Mouse (Mus musculus) embryonic facial prominence, embryonic 13.5 days (tissue): Measurements from ENCODE around the gene Fbn1. TPM values are rescaled to one million over a fixed set of nuclear protein-coding genes. Genes with fewer than 3 reads are reported as not detected.
A peak's percentile ranks its signal among the peaks of the same experiment; 100 is the strongest.

Experiments used
- ATAC-seq: fragments of 200-750 bp; cut with Nextera tagmentation; 2 replicates; pipeline ENCODE4 v1.8.0; 2017; ENCODE audit warnings: low read depth; ENCODE audit not compliant: insufficient number of reproducible peaks, insufficient read depth, low FRiP score, low TSS enrichment
- H3K27ac ChIP-seq: fragments of 300-500 bp; sonication (generic); 2 replicates; pipeline ENCODE4 v1.5.1; 2015; ENCODE audit warnings: moderate library complexity, mild to moderate bottlenecking, inconsistent platforms
- H3K27me3 ChIP-seq: fragments of 300-500 bp; sonication (generic); 2 replicates; pipeline ENCODE4 v1.6.1; 2015; ENCODE audit warnings: mild to moderate bottlenecking, inconsistent platforms
- H3K36me3 ChIP-seq: fragments of 300-500 bp; sonication (generic); 2 replicates; pipeline ENCODE4 v1.6.1; 2015; ENCODE audit warnings: mild to moderate bottlenecking, inconsistent platforms
- H3K4me1 ChIP-seq: fragments of 300-500 bp; sonication (generic); 2 replicates; pipeline ENCODE4 v1.6.1; 2015; ENCODE audit warnings: inconsistent platforms
- H3K4me2 ChIP-seq: fragments of 300-500 bp; sonication (generic); 2 replicates; pipeline ENCODE4 v1.6.1; 2015; ENCODE audit warnings: moderate library complexity, mild to moderate bottlenecking, inconsistent platforms
- H3K4me3 ChIP-seq: fragments of 300-500 bp; sonication (generic); 2 replicates; pipeline ENCODE4 v1.5.1; 2015; ENCODE audit warnings: mild to moderate bottlenecking, inconsistent platforms
- H3K9ac ChIP-seq: fragments of 300-500 bp; sonication (generic); 2 replicates; pipeline ENCODE4 v1.6.1; 2015; ENCODE audit warnings: mild to moderate bottlenecking, inconsistent platforms
- H3K9me3 ChIP-seq: fragments of 300-500 bp; sonication (generic); 2 replicates; pipeline ENCODE4 v1.6.1; 2016; ENCODE audit warnings: inconsistent platforms
- WGBS: fragments of 180-500 bp; shearing (Covaris S2); methylation state at CpG from one replicate; pipeline ENCODE4 v1.1.7; 2015; ENCODE audit warnings: mixed read lengths; 5-methylcytosine and 5-hydroxymethylcytosine counted together
- polyA plus RNA-seq: library from polyadenylated mRNA; unstranded; fragments of >200 nt; fragmentation: Nextera tagmentation; extraction: Ambion mirVana; gene quantifications from 2 replicates; pipeline ENCODE4 v1.2.1, GENCODE M21; 2015

Gene Fbn1
- polyA plus RNA-seq, 1 experiment from 2014 or later, result 19.3 TPM

DNA sequence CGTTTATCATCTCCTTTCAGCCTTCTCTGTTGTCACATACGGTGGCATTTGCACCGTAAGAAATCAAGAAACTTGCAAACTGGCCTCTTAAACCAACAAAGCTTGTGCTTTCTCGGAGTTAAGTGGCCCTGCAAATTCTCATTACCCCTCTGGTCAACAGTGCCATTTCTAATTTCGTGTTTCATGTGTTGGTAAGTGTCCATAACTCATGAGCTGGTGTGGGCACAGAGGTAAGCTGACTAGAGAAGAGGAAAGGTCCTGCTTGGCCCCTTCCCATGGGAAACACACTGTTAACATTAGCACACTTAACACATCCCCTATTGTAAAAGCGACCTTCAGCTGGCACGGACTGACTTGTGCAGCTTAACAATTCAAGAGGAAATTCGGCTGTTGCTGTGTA, 58.4 kb downstream of the Fbn1 start:
- Histone ChIP-seq H3K4me3 (no peak overlapping the region), H3K4me2 (no peak overlapping the region), H3K9ac (no peak overlapping the region), H3K9me3 (no peaks in the 10 kb centered on the region), H3K27me3 (no peaks in the 10 kb centered on the region), H3K4me1 (peaks cover 31% of the 10 kb centered on the region), H3K27ac (no peak overlapping the region), H3K36me3 (no peaks in the 10 kb centered on the region)
- 57% methylated on average over 8 of the region's 8 CpGs for WGBS
- no peak for ATAC-seq

DNA sequence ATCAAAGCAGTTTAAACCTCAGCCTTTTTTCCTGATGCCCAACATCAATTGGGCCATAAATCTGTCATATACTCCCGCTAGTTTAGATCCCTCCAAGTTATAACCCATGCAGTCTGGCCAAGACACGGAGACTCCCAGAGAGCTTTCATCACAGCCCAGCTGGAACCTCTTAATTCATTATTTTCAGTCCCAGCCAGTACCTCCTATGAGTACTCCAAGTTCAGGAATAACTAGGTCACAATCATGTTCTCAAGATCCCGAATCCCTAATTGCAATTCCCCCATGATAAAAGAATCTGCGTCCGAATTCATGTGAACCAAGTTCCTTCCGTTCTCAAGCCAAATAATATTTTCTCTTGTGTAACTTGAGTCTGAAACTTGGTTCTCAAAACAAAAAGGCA, 58.9 kb downstream of the Fbn1 start:
- Histone ChIP-seq H3K27ac (no peak overlapping the region), H3K4me2 (no peak overlapping the region), H3K4me3 (no peak overlapping the region), H3K9ac (no peak overlapping the region), H3K4me1 (peaks cover 31% of the 10 kb centered on the region), H3K9me3 (no peaks in the 10 kb centered on the region), H3K36me3 (no peaks in the 10 kb centered on the region), H3K27me3 (no peaks in the 10 kb centered on the region)
- no peak for ATAC-seq
- WGBS, result 36% methylated on average over 6 of the region's 6 CpGs

DNA sequence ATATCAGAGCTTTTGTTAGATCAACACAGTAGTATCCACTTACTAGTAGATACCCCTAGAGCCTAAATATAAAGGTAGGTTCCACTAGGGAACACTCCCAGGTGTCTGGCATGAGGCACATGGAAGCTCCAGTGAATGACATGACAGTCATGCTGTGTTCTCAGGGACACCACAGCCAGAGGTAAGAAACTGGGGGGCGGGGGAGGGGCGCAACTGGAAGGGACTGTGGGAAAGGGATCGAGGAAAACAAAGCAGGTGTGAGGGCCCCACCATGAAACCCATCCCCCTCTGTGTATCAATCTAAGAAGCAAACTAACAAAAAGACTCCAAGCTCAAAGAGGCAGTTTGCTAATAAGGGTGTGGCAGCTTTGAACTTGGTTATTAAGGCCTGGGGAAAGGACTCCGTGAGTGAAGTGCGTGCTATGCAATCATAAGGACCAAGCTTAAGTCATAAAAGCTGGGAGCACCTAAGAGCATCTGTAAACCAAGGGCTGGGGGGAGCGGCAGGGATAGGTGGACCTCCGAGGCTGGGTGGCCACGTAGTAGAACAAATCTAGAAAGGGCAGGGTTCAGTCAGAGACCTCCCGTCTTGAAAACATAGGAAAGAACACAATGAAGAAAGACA, 60.4 kb downstream of the Fbn1 start:
- no peaks in the 10 kb centered on the region for H3K9me3 ChIP-seq
- H3K27ac ChIP-seq, result no peak overlapping the region
- no peak overlapping the region for H3K4me2 ChIP-seq
- no peak overlapping the region for H3K4me3 ChIP-seq
- H3K9ac ChIP-seq, result no peak overlapping the region
- WGBS, result 87% methylated on average over 9 of the region's 9 CpGs
- H3K4me1 ChIP-seq, result peaks cover 22% of the 10 kb centered on the region
- no peaks in the 10 kb centered on the region for H3K36me3 ChIP-seq
- no peaks in the 10 kb centered on the region for H3K27me3 ChIP-seq
- no peak for ATAC-seq

DNA sequence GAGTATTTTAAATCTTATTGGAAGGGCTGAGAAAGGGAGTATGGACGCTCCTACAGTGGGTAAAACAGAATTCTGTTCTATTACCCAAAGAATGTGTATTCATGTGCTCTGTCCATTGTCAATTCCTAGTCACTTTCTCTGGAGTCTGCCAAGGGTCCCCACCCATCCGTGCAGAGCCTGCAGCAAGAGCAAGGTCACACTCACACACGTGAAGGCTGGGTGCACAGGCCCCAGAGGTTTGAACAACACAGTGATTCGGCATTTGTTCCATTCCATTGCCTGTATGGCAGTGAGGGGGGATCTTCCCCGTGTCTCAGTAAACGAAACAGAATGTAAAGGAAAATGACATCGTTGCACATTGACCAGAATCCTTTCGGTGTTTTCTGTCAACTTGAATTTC, 69.4 kb downstream of the Fbn1 start:
- H3K36me3 ChIP-seq, result no peaks in the 10 kb centered on the region
- no peak overlapping the region for H3K9ac ChIP-seq
- no peak for ATAC-seq
- H3K27ac ChIP-seq, result no peak overlapping the region
- no peaks in the 10 kb centered on the region for H3K9me3 ChIP-seq
- H3K4me1 ChIP-seq, result peaks cover 14% of the 10 kb centered on the region
- no peak overlapping the region for H3K4me2 ChIP-seq
- no peaks in the 10 kb centered on the region for H3K27me3 ChIP-seq
- WGBS, result 71% methylated on average over 8 of the region's 8 CpGs
- H3K4me3 ChIP-seq, result no peak overlapping the region

DNA sequence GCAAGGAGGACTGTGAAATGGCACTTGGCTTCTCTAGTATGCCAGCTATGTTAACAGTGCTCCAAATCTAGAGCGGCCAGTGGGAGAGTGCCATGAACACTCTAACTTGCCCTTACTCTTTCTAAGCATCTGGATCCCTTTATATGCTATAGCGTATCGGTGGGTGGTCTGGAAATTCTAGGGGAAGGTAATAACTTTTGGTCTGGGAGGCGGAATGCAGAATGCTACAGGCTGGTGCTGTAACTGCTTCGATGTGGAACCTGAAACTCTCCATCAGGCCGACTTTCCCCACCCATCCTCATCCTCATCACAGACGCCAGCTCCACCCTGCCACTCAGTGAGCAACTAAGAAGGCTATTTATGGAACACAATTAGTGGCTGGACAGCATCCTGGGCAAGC, 71.6 kb downstream of the Fbn1 start:
- Histone ChIP-seq H3K4me3 (no peak overlapping the region), H3K4me2 (no peak overlapping the region), H3K4me1 (peaks cover 24% of the 10 kb centered on the region), H3K27me3 (no peaks in the 10 kb centered on the region), H3K36me3 (no peaks in the 10 kb centered on the region), H3K9ac (no peak overlapping the region), H3K9me3 (no peaks in the 10 kb centered on the region), H3K27ac (0 out of 2 replicates have a peak overlapping the region, but pooled peaks have one; percentile 11)
- WGBS, result 21% methylated on average over 7 of the region's 7 CpGs
- ATAC-seq, result no peak

DNA sequence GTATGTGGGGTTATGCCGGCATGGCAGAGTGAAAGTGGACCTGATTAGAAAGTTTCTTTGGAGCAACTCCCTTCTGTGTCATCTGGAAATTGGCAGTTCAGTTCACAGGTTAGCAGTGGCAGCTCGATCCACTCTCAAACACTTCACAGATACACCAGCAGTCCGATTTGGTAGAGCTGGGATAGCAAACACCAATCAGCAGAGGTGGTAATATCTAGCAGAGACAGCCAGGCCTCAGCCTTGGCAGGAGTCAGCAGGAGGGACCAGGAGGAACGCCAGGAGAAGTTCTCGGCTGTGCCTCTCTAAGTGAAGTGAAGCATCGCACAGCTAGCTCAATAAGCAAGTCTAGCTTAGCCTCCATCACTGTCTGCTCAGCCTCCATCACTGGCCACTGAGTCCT, 74.3 kb downstream of the Fbn1 start:
- H3K4me3 ChIP-seq, result no peak overlapping the region
- H3K27ac ChIP-seq, result no peak overlapping the region
- H3K9me3 ChIP-seq, result no peaks in the 10 kb centered on the region
- no peak for ATAC-seq
- H3K36me3 ChIP-seq, result no peaks in the 10 kb centered on the region
- H3K27me3 ChIP-seq, result no peaks in the 10 kb centered on the region
- H3K4me2 ChIP-seq, result no peak overlapping the region
- 91% methylated on average over 6 of the region's 6 CpGs for WGBS
- H3K4me1 ChIP-seq, result peaks cover 45% of the 10 kb centered on the region
- H3K9ac ChIP-seq, result no peak overlapping the region

DNA sequence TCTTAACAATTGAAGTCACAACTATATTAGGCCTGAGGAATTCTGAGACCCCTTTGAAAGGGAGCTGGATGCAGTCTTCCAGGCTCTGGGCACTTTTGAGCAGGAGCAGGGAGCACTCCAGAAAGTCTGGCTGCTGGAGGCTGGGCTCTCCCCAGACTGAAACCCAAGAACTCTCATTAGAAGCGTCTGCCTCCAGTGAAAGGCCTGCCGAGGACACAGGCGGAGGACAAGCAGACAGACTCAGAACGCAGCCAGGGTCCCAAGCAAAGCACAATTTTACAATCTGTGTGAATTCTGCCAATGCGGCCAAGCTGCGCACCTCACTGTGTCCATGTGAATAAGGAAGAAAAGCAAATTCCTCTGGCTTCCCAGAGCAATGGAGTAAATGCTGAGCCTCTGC, 76.3 kb downstream of the Fbn1 start:
- no peak overlapping the region for H3K4me2 ChIP-seq
- peak overlapping the region; percentile 8; the same call in 1 of the 2 replicates for H3K27ac ChIP-seq
- H3K9me3 ChIP-seq, result no peaks in the 10 kb centered on the region
- H3K4me1 ChIP-seq, result peaks cover 44% of the 10 kb centered on the region
- WGBS, result 28% methylated on average over 6 of the region's 6 CpGs
- H3K4me3 ChIP-seq, result no peak overlapping the region
- H3K9ac ChIP-seq, result 0 out of 2 replicates have a peak overlapping the region, but pooled peaks have one; percentile 41
- H3K36me3 ChIP-seq, result no peaks in the 10 kb centered on the region
- H3K27me3 ChIP-seq, result no peaks in the 10 kb centered on the region
- ATAC-seq, result no peak

DNA sequence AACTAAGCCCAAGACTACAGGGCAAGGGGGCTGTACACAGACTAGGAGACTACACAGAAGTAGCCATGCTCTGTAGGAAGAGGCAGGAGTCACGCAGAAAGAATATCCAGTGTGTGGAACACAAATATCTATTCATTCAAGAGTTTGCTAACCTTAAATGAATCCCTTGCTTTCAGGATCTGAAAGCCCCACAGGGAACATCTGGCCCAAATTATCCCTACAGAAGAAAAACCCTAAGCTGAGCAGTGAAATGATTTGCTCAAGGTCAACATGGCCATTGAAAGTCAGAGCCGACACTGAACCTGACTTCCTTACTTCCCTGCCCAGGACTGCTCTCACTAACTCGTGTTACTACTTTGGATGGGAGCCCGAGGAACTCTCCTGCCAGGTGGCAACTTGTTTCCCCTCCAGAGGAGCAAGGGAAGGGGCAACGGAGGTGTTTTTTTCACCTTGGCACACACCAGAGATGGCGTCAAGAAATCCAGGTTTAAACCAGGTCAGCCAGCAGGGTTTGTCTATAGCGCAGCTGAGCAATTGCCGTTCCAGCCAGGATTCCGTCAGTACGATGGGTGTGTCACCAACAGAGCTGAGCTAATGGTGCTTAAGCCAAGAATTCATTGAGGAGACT, 78.9 kb downstream of the Fbn1 start:
- Histone ChIP-seq H3K4me3 (no peak overlapping the region), H3K4me1 (peaks cover 34% of the 10 kb centered on the region), H3K36me3 (no peaks in the 10 kb centered on the region), H3K27ac (peak overlapping the region; percentile 53), H3K9me3 (no peaks in the 10 kb centered on the region), H3K4me2 (no peak overlapping the region), H3K9ac (no peak overlapping the region), H3K27me3 (no peaks in the 10 kb centered on the region)
- 43% methylated on average over 10 of the region's 10 CpGs for WGBS
- no peak for ATAC-seq

DNA sequence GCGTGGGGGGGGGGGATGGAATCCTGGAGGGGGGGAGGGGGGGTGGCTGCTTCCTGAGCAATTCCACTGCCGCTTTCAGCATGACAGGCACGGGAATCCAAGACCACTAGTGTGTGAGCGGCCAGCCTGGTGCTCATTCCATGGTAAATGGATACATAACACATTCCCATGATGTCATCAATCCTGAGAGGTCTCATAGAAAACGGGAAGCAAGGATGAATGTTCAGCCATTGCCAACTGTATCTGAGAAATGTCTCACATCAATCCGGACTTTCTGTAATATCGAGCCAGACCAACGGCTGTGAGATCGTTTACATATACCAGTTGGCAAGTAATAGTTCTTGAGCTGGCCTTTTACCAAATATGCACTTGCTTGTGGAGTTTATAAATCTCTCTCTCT, 87.2 kb downstream of the Fbn1 start:
- Histone ChIP-seq H3K27me3 (no peaks in the 10 kb centered on the region), H3K36me3 (no peaks in the 10 kb centered on the region), H3K4me1 (no peaks in the 10 kb centered on the region), H3K27ac (no peak overlapping the region), H3K4me3 (no peak overlapping the region), H3K9me3 (no peaks in the 10 kb centered on the region), H3K4me2 (no peak overlapping the region), H3K9ac (no peak overlapping the region)
- no peak for ATAC-seq
- 66% methylated on average over 9 of the region's 9 CpGs for WGBS

DNA sequence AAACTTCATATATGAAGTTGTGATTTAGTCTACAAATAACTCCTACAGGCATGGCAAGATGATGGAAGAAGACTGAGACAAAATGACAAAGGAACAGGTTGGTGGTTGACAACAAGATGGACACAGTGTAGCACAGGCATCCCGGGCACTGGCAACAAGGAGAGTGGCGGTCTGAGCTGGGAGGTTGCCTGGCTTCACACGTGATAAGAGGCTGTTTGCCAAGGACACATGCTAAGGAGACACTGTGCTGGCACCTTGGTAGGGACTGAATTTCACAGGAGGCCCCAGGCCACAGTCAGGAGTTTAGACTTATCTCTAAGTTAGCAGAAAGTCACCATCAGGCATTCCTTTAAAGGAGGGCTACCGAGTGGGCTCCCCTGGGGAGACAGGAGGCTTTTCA, 88.1 kb downstream of the Fbn1 start:
- H3K36me3 ChIP-seq, result no peaks in the 10 kb centered on the region
- no peak overlapping the region for H3K27ac ChIP-seq
- 80% methylated on average over 4 of the region's 4 CpGs for WGBS
- no peaks in the 10 kb centered on the region for H3K27me3 ChIP-seq
- H3K9ac ChIP-seq, result no peak overlapping the region
- no peak for ATAC-seq
- no peak overlapping the region for H3K4me2 ChIP-seq
- H3K4me3 ChIP-seq, result no peak overlapping the region
- no peaks in the 10 kb centered on the region for H3K9me3 ChIP-seq
- no peaks in the 10 kb centered on the region for H3K4me1 ChIP-seq

DNA sequence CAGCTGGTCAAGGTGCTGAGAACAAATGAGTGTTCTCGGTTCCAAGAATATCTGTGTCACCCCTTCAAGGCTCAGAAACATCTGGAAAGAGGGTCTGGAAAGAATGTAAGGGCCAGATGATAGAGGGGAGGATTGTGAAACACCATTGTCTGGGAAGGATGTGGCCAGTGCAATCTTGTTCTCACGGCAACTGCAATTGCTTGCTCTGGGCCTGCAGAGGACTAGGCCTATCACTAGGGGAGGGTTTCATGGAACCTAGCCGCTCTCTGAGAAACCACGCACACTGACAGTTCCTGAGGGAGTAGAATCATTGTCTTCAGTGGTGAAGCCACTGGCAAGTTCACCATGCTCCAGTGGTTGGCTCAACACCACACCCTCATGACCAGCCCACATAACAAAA, 89.2 kb downstream of the Fbn1 start:
- 66% methylated on average over 4 of the region's 4 CpGs for WGBS
- no peak overlapping the region for H3K4me3 ChIP-seq
- H3K9me3 ChIP-seq, result no peaks in the 10 kb centered on the region
- no peak overlapping the region for H3K27ac ChIP-seq
- no peak overlapping the region for H3K9ac ChIP-seq
- no peaks in the 10 kb centered on the region for H3K4me1 ChIP-seq
- no peak for ATAC-seq
- H3K36me3 ChIP-seq, result no peaks in the 10 kb centered on the region
- no peaks in the 10 kb centered on the region for H3K27me3 ChIP-seq
- H3K4me2 ChIP-seq, result no peak overlapping the region

DNA sequence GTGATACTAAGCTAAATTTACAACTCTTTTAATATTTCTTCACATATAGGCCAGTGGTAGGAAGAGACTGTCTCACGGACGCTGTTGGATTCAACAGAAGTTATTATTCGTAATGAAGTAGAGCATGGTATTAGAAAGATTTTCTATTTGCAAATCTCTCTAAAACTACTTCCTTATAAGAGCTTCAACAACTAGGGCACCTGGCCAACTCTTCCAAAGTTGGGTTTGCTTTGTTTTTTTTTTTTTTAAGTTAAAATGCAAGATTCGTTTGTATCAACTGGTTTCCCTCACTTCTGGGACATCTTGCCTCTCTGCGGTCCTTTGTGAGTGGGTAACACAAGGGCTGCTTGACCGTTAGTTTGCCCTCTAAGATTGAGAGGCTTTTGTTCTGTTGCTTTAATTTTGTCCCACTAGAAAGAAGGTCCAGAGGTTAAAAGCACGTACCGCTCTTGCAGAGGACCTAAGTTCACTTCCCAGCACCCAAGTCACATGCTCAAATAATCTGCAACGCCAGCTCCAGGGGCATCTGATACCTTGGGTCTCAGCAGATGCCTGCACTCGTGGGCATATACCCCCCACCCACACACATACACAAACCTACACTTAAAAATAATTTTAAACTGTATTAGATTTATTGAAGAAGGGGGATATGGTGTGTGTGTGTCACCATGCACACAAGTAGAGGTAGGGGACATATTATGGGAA, 91.1 kb downstream of the Fbn1 start:
- ATAC-seq, result no peak
- Histone ChIP-seq H3K4me1 (peaks cover 4% of the 10 kb centered on the region; the same call in 1 of the 2 replicates), H3K27ac (no peak overlapping the region), H3K27me3 (no peaks in the 10 kb centered on the region), H3K9ac (no peak overlapping the region), H3K4me3 (no peak overlapping the region), H3K4me2 (no peak overlapping the region), H3K9me3 (no peaks in the 10 kb centered on the region), H3K36me3 (peaks cover 9% of the 10 kb centered on the region)
- WGBS, result 86% methylated on average over 10 of the region's 10 CpGs
